10 mouse cellular contexts compared by ENCODE assay signal in the genomic region with DNA sequence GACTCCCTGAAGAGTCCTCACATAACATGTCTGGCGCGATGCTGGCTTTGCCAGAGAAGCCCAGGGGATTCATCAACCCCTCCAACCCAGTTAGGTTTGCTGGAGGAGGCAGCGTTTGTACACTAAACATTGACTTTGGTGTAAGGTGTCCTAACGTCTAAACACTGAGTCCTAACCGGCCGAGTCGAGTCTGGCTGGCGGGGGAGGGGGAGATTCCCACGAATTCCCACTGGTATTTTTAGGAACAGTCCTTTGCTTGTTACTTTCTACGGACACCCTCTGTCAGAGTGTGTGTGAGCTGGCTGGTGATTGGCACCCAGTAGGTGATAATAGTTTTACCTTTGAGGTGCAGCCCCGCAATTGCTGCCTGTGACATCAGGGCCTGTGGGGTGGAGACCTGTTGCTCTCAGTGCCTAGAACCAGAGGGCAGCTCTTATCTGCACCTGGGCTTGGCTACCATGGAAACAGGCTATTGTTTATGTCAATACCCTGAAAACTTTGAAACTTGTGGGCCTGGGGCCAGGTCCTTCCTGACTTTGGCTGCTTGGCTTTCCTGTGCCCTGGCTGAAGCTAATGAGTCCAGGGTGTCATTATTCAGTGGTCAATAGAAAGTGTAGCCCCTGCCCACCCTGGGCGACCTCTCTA. TPM values are rescaled to one million over a fixed set of nuclear protein-coding genes. Genes with fewer than 3 reads are reported as not detected.
A peak's percentile ranks its signal among the peaks of the same experiment; 100 is the strongest.
DNase-seq lines count a peak whose midpoint lies in the region; ATAC-seq lines count a peak whose summit lies in the region.
"Had no signal": no experiment of that assay in that cellular context is flagged by ENCODE, and none has a peak within 500 bp of the region (broad histone marks: within the 10 kb centered on the region; RNA-seq: fewer than 3 reads in every experiment).

No protein-coding gene starts in this region.

- no peaks in the 10 kb centered on the region for H3K9me3 ChIP-seq in limb, embryonic 13.5 days
- no peaks in the 10 kb centered on the region for H3K9me3 ChIP-seq in neural tube, embryonic 13.5 days

- intact Hi-C loops in heart, postnatal 10 days (cut with DNase I): loop anchor here (5.0 kb wide), 1 partner anchor 135 kb away; the partner anchor contains the start of gene Flnb

- H3K36me3 ChIP-seq in limb, embryonic 13.5 days: peaks cover 45% of the 10 kb centered on the region
- H3K36me3 ChIP-seq in neural tube, embryonic 13.5 days: peaks cover 41% of the 10 kb centered on the region

- 17% methylated on average over 12 of the region's 12 CpGs for WGBS in limb, embryonic 13.5 days
- 38% methylated on average over 12 of the region's 12 CpGs for WGBS in neural tube, embryonic 13.5 days

- no peak overlapping the region for H3K4me3 ChIP-seq in limb, embryonic 13.5 days
- H3K4me3 ChIP-seq in neural tube, embryonic 13.5 days: no peak overlapping the region

- 0 out of 2 replicates have a peak overlapping the region, but pooled peaks have one; percentile 0 for H3K27ac ChIP-seq in limb, embryonic 13.5 days
- 0 out of 2 replicates have a peak overlapping the region, but pooled peaks have one; percentile 14 for H3K27ac ChIP-seq in neural tube, embryonic 13.5 days (replicated peaks)

- no peak overlapping the region; the same call in 1 of the 2 replicates for H3K9ac ChIP-seq in limb, embryonic 13.5 days
- H3K9ac ChIP-seq in neural tube, embryonic 13.5 days: no peak overlapping the region

- H3K4me2 ChIP-seq in limb, embryonic 13.5 days (replicated peaks): no peak overlapping the region
- H3K4me2 ChIP-seq in neural tube, embryonic 13.5 days: no peak overlapping the region

- no peaks in the 10 kb centered on the region for H3K27me3 ChIP-seq in limb, embryonic 13.5 days
- H3K27me3 ChIP-seq in neural tube, embryonic 13.5 days: no peaks in the 10 kb centered on the region

- peak; percentile 53 for DNase-seq in adrenal gland, postnatal 10 days
- DNase-seq in adrenal gland, adult 18-20 months (ENCODE audit: low spot score in 2 of 2): no peak
- DNase-seq in adipocyte (ENCODE audit: low spot score): peak; percentile 24
- peak; percentile 73 to 83 for DNase-seq in heart, postnatal 10 days
- no peak for DNase-seq in urinary bladder, postnatal 10 days (ENCODE audit: low spot score)
- DNase-seq in thymus, adult 18-20 months: no peak

- H3K4me1 ChIP-seq in limb, embryonic 13.5 days: peaks cover 32% of the 10 kb centered on the region
- peaks cover 17% of the 10 kb centered on the region for H3K4me1 ChIP-seq in neural tube, embryonic 13.5 days (replicated peaks)

- no peak for ATAC-seq in limb, embryonic 13.5 days (ENCODE audit: low FRiP score, low read depth)
- ATAC-seq in neural tube, embryonic 13.5 days (ENCODE audit: low read depth): no peak

RNA-seq across cellular contexts. Expression of gene Gm45521, which starts 4.4 kb away (rescaled TPM):
- total RNA-seq in adrenal gland, postnatal 10 days (2021): not detected
- not detected for total RNA-seq in adrenal gland, adult 18-20 months (2021)
- not detected for total RNA-seq in heart, postnatal 10 days (2021)
- not detected in 2 replicates for polyA plus RNA-seq in limb, embryonic 13.5 days (2015; fragmentation: Nextera tagmentation; extraction: Ambion mirVana)
- 0.31 TPM in 1 of 2 replicates, not detected in the other for polyA plus RNA-seq in neural tube, embryonic 13.5 days (2015; fragmentation: Nextera tagmentation; extraction: Ambion mirVana)
- polyA plus RNA-seq: C2C12 had no signal

RNA-seq across cellular contexts. Expression of gene Dnase1l3, which starts 41.6 kb away (rescaled TPM):
- total RNA-seq in adrenal gland, postnatal 10 days (2021): 1 to 10 TPM; 4.2 to 7.8 TPM
- under 1 TPM; 0.45 to 0.70 TPM for total RNA-seq in adrenal gland, adult 18-20 months (2021)
- not detected for total RNA-seq in heart, postnatal 10 days (2021)
- polyA plus RNA-seq in limb, embryonic 13.5 days (2015; fragmentation: Nextera tagmentation; extraction: Ambion mirVana): 0.10 and 0.17 TPM in 2 replicates
- 0.06 and 0.12 TPM in 2 replicates for polyA plus RNA-seq in neural tube, embryonic 13.5 days (2015; fragmentation: Nextera tagmentation; extraction: Ambion mirVana)
- total RNA-seq: left cerebral cortex, postnatal 10 days had no signal
- polyA plus RNA-seq: C2C12 had no signal

RNA-seq across cellular contexts. Expression of gene Abhd6, which starts 50.0 kb away (rescaled TPM):
- total RNA-seq in adrenal gland, postnatal 10 days (2021): 10 to 100 TPM; 39.2 to 40.2 TPM
- 10 to 100 TPM; 51.9 to 92.9 TPM for total RNA-seq in adrenal gland, adult 18-20 months (2021)
- total RNA-seq in heart, postnatal 10 days (2021): 1 to 10 TPM; 8.0 TPM
- polyA plus RNA-seq in limb, embryonic 13.5 days (2015; fragmentation: Nextera tagmentation; extraction: Ambion mirVana): 19.8 and 23.1 TPM in 2 replicates
- polyA plus RNA-seq in neural tube, embryonic 13.5 days (2015; fragmentation: Nextera tagmentation; extraction: Ambion mirVana): 26.5 and 28.1 TPM in 2 replicates

Comparison
In these comparisons a context has a peak if more than half of its experiments do, and no peak if none do; other contexts are left out.
1. DNase-seq: peak in adrenal gland, postnatal 10 days (single experiment), adipocyte (single experiment) and heart, postnatal 10 days (2 of 2); none in adrenal gland, adult 18-20 months (0 of 2), urinary bladder, postnatal 10 days (single experiment) and thymus, adult 18-20 months (0 of 2).
2. RNA of gene Abhd6, which starts 50.0 kb away (total RNA-seq): 51.9 to 92.9 TPM in adrenal gland, adult 18-20 months and 39.2 to 40.2 TPM in adrenal gland, postnatal 10 days; 8.0 TPM in heart, postnatal 10 days; every median in the first group is over 4 times any median in the second.